Mouse (Mus musculus): ENCODE results near the gene Reck. TPM values are rescaled to one million over a fixed set of nuclear protein-coding genes. Genes with fewer than 3 reads are reported as not detected.
A peak's percentile ranks its signal among the peaks of the same experiment; 100 is the strongest.

Reck gene
- polyA plus RNA-seq, 1 experiment from 2014 or later = 5.8 TPM

- Histone ChIP-seq H3K27ac (ENCODE audit: low read depth, low read length) (peak overlapping the region; percentile 15; the same call in 1 of the 2 replicates), H3K4me1 (ENCODE audit: control insufficient read depth, insufficient read depth, low read length) (peaks cover 15% of the 10 kb centered on the region), H3K9me3 (replicated peaks; ENCODE audit: control insufficient read depth, low read length) (no peaks in the 10 kb centered on the region), H3K9ac (ENCODE audit: low read length) (no peak overlapping the region), H3K27me3 (replicated peaks; ENCODE audit: control insufficient read depth, insufficient read depth, low read length) (no peaks in the 10 kb centered on the region), H3K4me2 (ENCODE audit: low read length) (no peak overlapping the region), H3K36me3 (ENCODE audit: control insufficient read depth, insufficient read depth, low read length) (0 out of 2 replicates have a peak, but pooled peaks cover 2% of the 10 kb centered on the region), H3K4me3 (ENCODE audit: low read depth, low read length) (no peak overlapping the region)
- WGBS = 13% methylated on average over 17 of the region's 17 CpGs
- ATAC-seq (no peak), DNase-seq (ENCODE audit: low spot score) (peak; percentile 57)
Observed at GRCm38 (mm10) chr4:43978521-43979443, 103.5 kb downstream of the Reck start.

- H3K9me3 ChIP-seq (replicated peaks; ENCODE audit: control insufficient read depth, low read length) = no peaks in the 10 kb centered on the region
- H3K4me2 ChIP-seq (ENCODE audit: low read length) = no peak overlapping the region
- no peaks in the 10 kb centered on the region for H3K27me3 ChIP-seq (replicated peaks; ENCODE audit: control insufficient read depth, insufficient read depth, low read length)
- DNase-seq (ENCODE audit: low spot score) (peak; percentile 95), ATAC-seq (peak; percentile 76)
- 19% methylated on average over 3 of the region's 3 CpGs for WGBS
- 0 out of 2 replicates have a peak, but pooled peaks cover 2% of the 10 kb centered on the region for H3K36me3 ChIP-seq (ENCODE audit: control insufficient read depth, insufficient read depth, low read length)
- H3K9ac ChIP-seq (ENCODE audit: low read length) = no peak overlapping the region
- peak overlapping the region; percentile 39; the same call in 1 of the 2 replicates for H3K27ac ChIP-seq (ENCODE audit: low read depth, low read length)
- peaks cover 15% of the 10 kb centered on the region for H3K4me1 ChIP-seq (ENCODE audit: control insufficient read depth, insufficient read depth, low read length)
- no peak overlapping the region for H3K4me3 ChIP-seq (ENCODE audit: low read depth, low read length)
Observed at GRCm38 (mm10) chr4:43979746-43980145, 104.4 kb downstream of the Reck start.

GRCm38 (mm10) chr4:43980236-43980635 is 104.9 kb downstream of the Reck start:
- H3K36me3 ChIP-seq (ENCODE audit: control insufficient read depth, insufficient read depth, low read length) = 0 out of 2 replicates have a peak, but pooled peaks cover 2% of the 10 kb centered on the region
- DNase-seq (ENCODE audit: low spot score) = no peak
- no peak overlapping the region for H3K9ac ChIP-seq (ENCODE audit: low read length)
- peak overlapping the region; percentile 39; the same call in 1 of the 2 replicates for H3K27ac ChIP-seq (ENCODE audit: low read depth, low read length)
- no peak overlapping the region for H3K4me3 ChIP-seq (ENCODE audit: low read depth, low read length)
- no peak for ATAC-seq
- H3K4me1 ChIP-seq (ENCODE audit: control insufficient read depth, insufficient read depth, low read length) = peaks cover 15% of the 10 kb centered on the region
- H3K27me3 ChIP-seq (replicated peaks; ENCODE audit: control insufficient read depth, insufficient read depth, low read length) = no peaks in the 10 kb centered on the region
- 84% methylated on average over 4 of the region's 4 CpGs for WGBS
- H3K9me3 ChIP-seq (replicated peaks; ENCODE audit: control insufficient read depth, low read length) = no peaks in the 10 kb centered on the region
- no peak overlapping the region for H3K4me2 ChIP-seq (ENCODE audit: low read length)

GRCm38 (mm10) chr4:43980846-43981245 is 105.5 kb downstream of the Reck start:
- ATAC-seq (no peak), DNase-seq (ENCODE audit: low spot score) (no peak)
- no peak overlapping the region for H3K9ac ChIP-seq (ENCODE audit: low read length)
- H3K27me3 ChIP-seq (replicated peaks; ENCODE audit: control insufficient read depth, insufficient read depth, low read length) = no peaks in the 10 kb centered on the region
- H3K4me2 ChIP-seq (ENCODE audit: low read length) = no peak overlapping the region
- H3K4me1 ChIP-seq (ENCODE audit: control insufficient read depth, insufficient read depth, low read length) = peaks cover 15% of the 10 kb centered on the region
- H3K9me3 ChIP-seq (replicated peaks; ENCODE audit: control insufficient read depth, low read length) = no peaks in the 10 kb centered on the region
- no peak overlapping the region for H3K4me3 ChIP-seq (ENCODE audit: low read depth, low read length)
- H3K27ac ChIP-seq (ENCODE audit: low read depth, low read length) = no peak overlapping the region
- 0 out of 2 replicates have a peak, but pooled peaks cover 2% of the 10 kb centered on the region for H3K36me3 ChIP-seq (ENCODE audit: control insufficient read depth, insufficient read depth, low read length)
- WGBS = 92% methylated on average over 6 of the region's 6 CpGs

- Histone ChIP-seq H3K36me3 (ENCODE audit: control insufficient read depth, insufficient read depth, low read length) (0 out of 2 replicates have a peak, but pooled peaks cover 2% of the 10 kb centered on the region), H3K27me3 (replicated peaks; ENCODE audit: control insufficient read depth, insufficient read depth, low read length) (no peaks in the 10 kb centered on the region), H3K9ac (ENCODE audit: low read length) (no peak overlapping the region), H3K4me2 (ENCODE audit: low read length) (no peak overlapping the region), H3K4me3 (ENCODE audit: low read depth, low read length) (no peak overlapping the region), H3K9me3 (replicated peaks; ENCODE audit: control insufficient read depth, low read length) (no peaks in the 10 kb centered on the region), H3K4me1 (ENCODE audit: control insufficient read depth, insufficient read depth, low read length) (peaks cover 15% of the 10 kb centered on the region), H3K27ac (ENCODE audit: low read depth, low read length) (no peak overlapping the region)
- DNase-seq (ENCODE audit: low spot score) (no peak), ATAC-seq (no peak)
- WGBS = 89% methylated on average over 7 of the region's 7 CpGs
Observed at GRCm38 (mm10) chr4:43981251-43981650, 105.9 kb downstream of the Reck start.

- Histone ChIP-seq H3K4me1 (ENCODE audit: control insufficient read depth, insufficient read depth, low read length) (peaks cover 15% of the 10 kb centered on the region), H3K9me3 (replicated peaks; ENCODE audit: control insufficient read depth, low read length) (no peaks in the 10 kb centered on the region), H3K27me3 (replicated peaks; ENCODE audit: control insufficient read depth, insufficient read depth, low read length) (no peaks in the 10 kb centered on the region), H3K9ac (ENCODE audit: low read length) (peak overlapping the region; percentile 52; the same call in 1 of the 2 replicates), H3K4me2 (ENCODE audit: low read length) (peak overlapping the region; percentile 52), H3K36me3 (ENCODE audit: control insufficient read depth, insufficient read depth, low read length) (0 out of 2 replicates have a peak, but pooled peaks cover 2% of the 10 kb centered on the region), H3K4me3 (ENCODE audit: low read depth, low read length) (peak overlapping the region; percentile 18), H3K27ac (ENCODE audit: low read depth, low read length) (no peak overlapping the region)
- peak; percentile 95 for DNase-seq (ENCODE audit: low spot score)
- peak; percentile 95 for ATAC-seq
- WGBS = 4% methylated on average over 24 of the region's 24 CpGs
Observed at GRCm38 (mm10) chr4:43982053-43982732, 106.9 kb downstream of the Reck start.

- H3K4me1 ChIP-seq (ENCODE audit: control insufficient read depth, insufficient read depth, low read length) = peaks cover 15% of the 10 kb centered on the region
- ATAC-seq (no peak), DNase-seq (ENCODE audit: low spot score) (no peak)
- no peaks in the 10 kb centered on the region for H3K27me3 ChIP-seq (replicated peaks; ENCODE audit: control insufficient read depth, insufficient read depth, low read length)
- no peak within 1 kb of the TSS for H3K27ac ChIP-seq (ENCODE audit: low read depth, low read length)
- H3K9ac ChIP-seq (ENCODE audit: low read length) = peak within 1 kb of the TSS; percentile 52; the same call in 1 of the 2 replicates
- no peaks in the 10 kb centered on the region for H3K9me3 ChIP-seq (replicated peaks; ENCODE audit: control insufficient read depth, low read length)
- H3K36me3 ChIP-seq (ENCODE audit: control insufficient read depth, insufficient read depth, low read length) = no peaks in the 10 kb centered on the region
- WGBS = 84% methylated on average over 11 of the region's 11 CpGs
- H3K4me2 ChIP-seq (ENCODE audit: low read length) = peak within 1 kb of the TSS; percentile 52
- peak within 1 kb of the TSS; percentile 18 for H3K4me3 ChIP-seq (ENCODE audit: low read depth, low read length)
Observed at GRCm38 (mm10) chr4:43983181-43983580, 107.9 kb downstream of the Reck start, which contains the start of gene Ccin. Ccin (plus strand) TSS chr4:43983483.

- DNase-seq (ENCODE audit: low spot score) (no peak), ATAC-seq (no peak)
- Histone ChIP-seq H3K36me3 (ENCODE audit: control insufficient read depth, insufficient read depth, low read length) (no peaks in the 10 kb centered on the region), H3K4me1 (ENCODE audit: control insufficient read depth, insufficient read depth, low read length) (peaks cover 10% of the 10 kb centered on the region; the same call in 1 of the 2 replicates), H3K4me3 (ENCODE audit: low read depth, low read length) (no peak overlapping the region), H3K9me3 (replicated peaks; ENCODE audit: control insufficient read depth, low read length) (no peaks in the 10 kb centered on the region), H3K27me3 (replicated peaks; ENCODE audit: control insufficient read depth, insufficient read depth, low read length) (no peaks in the 10 kb centered on the region), H3K9ac (ENCODE audit: low read length) (no peak overlapping the region), H3K4me2 (ENCODE audit: low read length) (no peak overlapping the region), H3K27ac (ENCODE audit: low read depth, low read length) (no peak overlapping the region)
- 92% methylated on average over 22 of the region's 22 CpGs for WGBS
Observed at GRCm38 (mm10) chr4:43983756-43984155, 108.4 kb downstream of the Reck start.
